Mouse (Mus musculus): ENCODE measurements around the gene 4430402I18Rik. TPM values are rescaled to one million over a fixed set of nuclear protein-coding genes. Genes with fewer than 3 reads are reported as not detected.

4430402I18Rik gene
- 0.18 and 0.35 TPM in 2 replicates for polyA plus RNA-seq (2014; fragmentation: Nextera tagmentation; extraction: Ambion mirVana)

DNA sequence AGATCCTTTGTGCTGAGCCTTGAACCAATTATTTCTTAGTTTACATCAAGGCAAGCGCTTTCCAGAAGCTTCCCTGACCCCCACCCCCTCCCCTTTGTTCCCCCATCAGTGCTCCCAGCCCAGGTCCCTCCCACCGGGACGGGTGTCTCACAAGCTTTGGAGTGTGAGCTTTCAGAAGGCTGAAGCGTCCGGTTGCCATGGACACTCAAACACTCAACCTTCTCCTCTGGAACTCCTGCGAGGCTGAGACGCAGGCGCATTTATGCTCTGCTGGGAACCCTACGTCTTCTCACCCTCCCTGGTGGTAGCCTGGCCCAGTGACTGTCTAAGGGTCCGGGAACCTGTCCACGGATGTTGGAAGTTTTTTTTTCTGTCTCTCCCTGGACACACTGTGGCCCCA is at the start of gene 4430402I18Rik:
4430402I18Rik (minus strand) TSS at position 149 of the 400 bp plus-strand sequence.
- no peak within 1 kb of the TSS for H3K4me3 ChIP-seq (ENCODE audit: low read depth, low read length)
- no peaks in the 10 kb centered on the region for H3K27me3 ChIP-seq (ENCODE audit: control insufficient read depth, insufficient read depth, low read length)
- H3K36me3 ChIP-seq (replicated peaks; ENCODE audit: control insufficient read depth, insufficient read depth, low read depth, low read length) = no peaks in the 10 kb centered on the region
- ATAC-seq (replicated peaks; ENCODE audit: insufficient number of reproducible peaks, low FRiP score, low TSS enrichment, low read depth) (0 out of 2 replicates have a peak, but pooled peaks have one; percentile 66), DNase-seq (ENCODE audit: low spot score) (peak; percentile 65)
- no peaks in the 10 kb centered on the region for H3K9me3 ChIP-seq (replicated peaks; ENCODE audit: control insufficient read depth, low read length)
- no peak within 1 kb of the TSS for H3K27ac ChIP-seq (replicated peaks; ENCODE audit: low read depth, low read length)
- H3K4me2 ChIP-seq (ENCODE audit: low read depth, low read length) = no peak within 1 kb of the TSS
- H3K4me1 ChIP-seq (ENCODE audit: control insufficient read depth, insufficient read depth, low read length) = peaks cover 7% of the 10 kb centered on the region
- WGBS = 6% methylated on average over 11 of the region's 11 CpGs
- no peak within 1 kb of the TSS for H3K9ac ChIP-seq (replicated peaks; ENCODE audit: low read length)

DNA sequence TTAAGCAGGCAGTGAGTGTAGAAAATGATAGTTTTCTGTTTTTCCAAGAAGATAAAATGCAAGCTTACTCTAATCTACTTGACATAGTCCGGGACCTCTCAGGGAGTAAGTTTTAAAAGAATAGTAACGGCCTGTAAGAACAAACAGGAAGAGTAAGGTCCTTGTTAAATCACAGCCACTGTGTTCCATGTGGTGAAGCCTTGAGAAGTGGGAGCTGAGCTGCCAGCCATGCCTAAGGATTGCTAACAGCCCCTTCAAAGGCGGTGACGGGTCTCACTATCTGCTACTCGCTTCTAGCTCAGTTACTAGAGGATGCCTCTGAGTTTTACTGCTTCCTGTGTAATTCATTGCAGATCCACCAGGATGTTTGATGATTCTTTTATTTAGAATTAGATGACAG is 49.2 kb upstream of the 4430402I18Rik start:
- Histone ChIP-seq H3K4me3 (ENCODE audit: low read depth, low read length) (no peak overlapping the region), H3K27ac (replicated peaks; ENCODE audit: low read depth, low read length) (no peak overlapping the region), H3K9ac (replicated peaks; ENCODE audit: low read length) (no peak overlapping the region), H3K9me3 (replicated peaks; ENCODE audit: control insufficient read depth, low read length) (no peaks in the 10 kb centered on the region), H3K4me2 (ENCODE audit: low read depth, low read length) (no peak overlapping the region), H3K4me1 (ENCODE audit: control insufficient read depth, insufficient read depth, low read length) (no peaks in the 10 kb centered on the region), H3K36me3 (replicated peaks; ENCODE audit: control insufficient read depth, insufficient read depth, low read depth, low read length) (no peaks in the 10 kb centered on the region; the same call in 1 of the 2 replicates), H3K27me3 (ENCODE audit: control insufficient read depth, insufficient read depth, low read length) (no peaks in the 10 kb centered on the region)
- no peak for ATAC-seq (replicated peaks; ENCODE audit: insufficient number of reproducible peaks, low FRiP score, low TSS enrichment, low read depth)
- 84% methylated on average over 5 of the region's 5 CpGs for WGBS
- no peak for DNase-seq (ENCODE audit: low spot score)

DNA sequence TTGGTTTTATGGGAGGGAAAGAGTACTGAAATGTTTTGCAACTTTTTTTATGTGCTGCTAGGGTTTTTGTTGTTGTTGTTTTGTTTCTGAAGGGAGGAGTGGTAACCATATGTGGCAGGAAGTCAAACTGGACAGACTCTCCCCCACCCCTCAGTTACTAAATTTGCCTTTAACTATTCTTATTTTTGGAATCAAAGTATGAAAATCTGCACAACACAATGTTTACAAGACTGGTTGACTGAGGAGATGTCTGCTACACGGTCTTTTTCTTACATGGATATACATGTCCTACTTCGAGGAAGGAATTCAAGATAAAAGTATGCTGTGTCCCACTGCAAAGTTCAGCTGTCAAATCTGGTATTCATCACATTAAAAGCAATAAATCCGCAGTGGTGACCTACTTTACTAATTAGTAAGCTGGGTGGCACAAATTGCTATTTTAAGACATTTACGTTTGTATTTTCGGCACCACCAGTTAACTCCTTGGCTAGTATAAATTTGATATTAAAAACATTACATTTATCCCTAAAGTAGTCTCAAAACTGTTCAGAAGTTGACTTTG is 48.7 kb upstream of the 4430402I18Rik start:
- Histone ChIP-seq H3K9ac (replicated peaks; ENCODE audit: low read length) (no peak overlapping the region), H3K36me3 (replicated peaks; ENCODE audit: control insufficient read depth, insufficient read depth, low read depth, low read length) (no peaks in the 10 kb centered on the region; the same call in 1 of the 2 replicates), H3K27ac (replicated peaks; ENCODE audit: low read depth, low read length) (no peak overlapping the region), H3K4me1 (ENCODE audit: control insufficient read depth, insufficient read depth, low read length) (no peaks in the 10 kb centered on the region), H3K27me3 (ENCODE audit: control insufficient read depth, insufficient read depth, low read length) (no peaks in the 10 kb centered on the region), H3K4me2 (ENCODE audit: low read depth, low read length) (no peak overlapping the region), H3K9me3 (replicated peaks; ENCODE audit: control insufficient read depth, low read length) (no peaks in the 10 kb centered on the region), H3K4me3 (ENCODE audit: low read depth, low read length) (no peak overlapping the region)
- 82% methylated on average over 5 of the region's 5 CpGs for WGBS
- ATAC-seq (replicated peaks; ENCODE audit: insufficient number of reproducible peaks, low FRiP score, low TSS enrichment, low read depth) = no peak
- no peak for DNase-seq (ENCODE audit: low spot score)

DNA sequence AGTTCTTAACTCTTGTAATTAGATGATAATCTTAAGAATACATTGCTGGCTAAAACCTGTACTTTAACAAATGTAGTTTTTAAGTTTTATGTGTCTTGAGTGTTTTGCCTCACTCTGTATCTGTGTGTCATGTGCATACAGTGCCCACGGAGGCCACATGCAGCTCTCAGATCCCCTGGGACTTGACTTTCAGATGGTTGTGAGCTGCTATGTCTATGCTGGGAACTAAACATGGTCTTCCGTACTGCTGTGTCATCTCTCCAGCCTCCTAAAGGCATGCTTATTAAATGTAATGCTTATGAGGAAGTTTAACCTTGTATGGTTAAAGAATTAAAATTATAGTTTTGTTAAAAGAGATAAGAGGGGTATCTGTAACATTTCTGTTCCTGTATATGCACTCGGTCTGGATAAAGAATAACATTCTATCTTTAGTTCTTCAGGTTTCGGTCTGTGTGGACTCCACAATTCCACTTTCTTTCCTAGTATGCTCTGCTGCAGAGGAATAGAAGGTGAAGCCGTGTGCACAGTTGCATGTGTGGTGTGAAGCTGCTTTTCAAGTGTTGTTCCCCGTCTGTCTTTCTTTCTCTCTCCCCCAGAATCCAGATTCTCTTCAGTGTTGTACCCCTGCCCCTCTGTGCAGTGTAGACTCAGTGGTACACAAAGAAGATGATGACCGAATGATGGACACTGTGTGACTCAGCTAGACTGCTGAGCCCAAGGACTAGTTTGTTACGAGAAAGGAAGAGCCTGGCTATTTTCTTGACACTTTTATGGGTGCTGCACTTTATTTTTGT is 48.0 kb upstream of the 4430402I18Rik start:
- H3K9ac ChIP-seq (replicated peaks; ENCODE audit: low read length) = no peak overlapping the region
- H3K27ac ChIP-seq (replicated peaks; ENCODE audit: low read depth, low read length) = no peak overlapping the region
- H3K27me3 ChIP-seq (ENCODE audit: control insufficient read depth, insufficient read depth, low read length) = no peaks in the 10 kb centered on the region
- ATAC-seq (replicated peaks; ENCODE audit: insufficient number of reproducible peaks, low FRiP score, low TSS enrichment, low read depth) (no peak), DNase-seq (ENCODE audit: low spot score) (no peak)
- H3K4me1 ChIP-seq (ENCODE audit: control insufficient read depth, insufficient read depth, low read length) = no peaks in the 10 kb centered on the region
- no peaks in the 10 kb centered on the region; the same call in 1 of the 2 replicates for H3K36me3 ChIP-seq (replicated peaks; ENCODE audit: control insufficient read depth, insufficient read depth, low read depth, low read length)
- H3K9me3 ChIP-seq (replicated peaks; ENCODE audit: control insufficient read depth, low read length) = no peaks in the 10 kb centered on the region
- no peak overlapping the region for H3K4me2 ChIP-seq (ENCODE audit: low read depth, low read length)
- H3K4me3 ChIP-seq (ENCODE audit: low read depth, low read length) = no peak overlapping the region
- WGBS = 86% methylated on average over 8 of the region's 8 CpGs

DNA sequence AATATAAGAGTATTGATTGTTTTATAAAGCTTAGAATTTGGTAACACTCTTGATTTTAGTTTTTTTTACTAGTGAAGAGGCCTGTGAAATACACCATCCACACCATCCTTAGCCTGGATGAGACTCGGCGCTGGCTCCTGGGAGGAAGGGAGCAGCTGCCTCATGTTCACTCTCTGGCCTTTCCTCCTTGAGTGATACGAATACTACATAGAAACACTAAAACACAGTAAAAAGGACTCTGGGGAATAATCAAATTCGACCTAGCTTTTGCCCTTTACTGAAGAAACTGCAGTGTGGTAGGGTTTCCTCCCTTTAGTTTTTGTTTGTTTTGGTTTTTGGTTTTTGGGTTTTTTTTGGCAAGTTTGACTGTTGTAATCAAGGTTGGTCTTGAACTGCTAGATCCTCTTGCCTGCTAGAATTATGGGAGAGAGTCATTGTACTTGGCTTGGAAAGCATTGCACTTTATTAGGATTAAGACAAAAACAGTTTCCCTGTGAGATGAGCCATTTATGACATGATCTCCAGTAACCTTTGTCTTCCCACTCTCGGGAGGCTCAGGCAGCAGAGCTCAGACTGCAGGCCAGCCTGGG is 47.0 kb upstream of the 4430402I18Rik start:
- H3K27me3 ChIP-seq (ENCODE audit: control insufficient read depth, insufficient read depth, low read length) = no peaks in the 10 kb centered on the region
- H3K9me3 ChIP-seq (replicated peaks; ENCODE audit: control insufficient read depth, low read length) = no peaks in the 10 kb centered on the region
- no peak overlapping the region for H3K4me2 ChIP-seq (ENCODE audit: low read depth, low read length)
- no peaks in the 10 kb centered on the region for H3K4me1 ChIP-seq (ENCODE audit: control insufficient read depth, insufficient read depth, low read length)
- 74% methylated on average over 5 of the region's 5 CpGs for WGBS
- H3K27ac ChIP-seq (replicated peaks; ENCODE audit: low read depth, low read length) = no peak overlapping the region
- ATAC-seq (replicated peaks; ENCODE audit: insufficient number of reproducible peaks, low FRiP score, low TSS enrichment, low read depth) = no peak
- no peak overlapping the region for H3K9ac ChIP-seq (replicated peaks; ENCODE audit: low read length)
- H3K4me3 ChIP-seq (ENCODE audit: low read depth, low read length) = no peak overlapping the region
- no peak for DNase-seq (ENCODE audit: low spot score)
- no peaks in the 10 kb centered on the region; the same call in 1 of the 2 replicates for H3K36me3 ChIP-seq (replicated peaks; ENCODE audit: control insufficient read depth, insufficient read depth, low read depth, low read length)

DNA sequence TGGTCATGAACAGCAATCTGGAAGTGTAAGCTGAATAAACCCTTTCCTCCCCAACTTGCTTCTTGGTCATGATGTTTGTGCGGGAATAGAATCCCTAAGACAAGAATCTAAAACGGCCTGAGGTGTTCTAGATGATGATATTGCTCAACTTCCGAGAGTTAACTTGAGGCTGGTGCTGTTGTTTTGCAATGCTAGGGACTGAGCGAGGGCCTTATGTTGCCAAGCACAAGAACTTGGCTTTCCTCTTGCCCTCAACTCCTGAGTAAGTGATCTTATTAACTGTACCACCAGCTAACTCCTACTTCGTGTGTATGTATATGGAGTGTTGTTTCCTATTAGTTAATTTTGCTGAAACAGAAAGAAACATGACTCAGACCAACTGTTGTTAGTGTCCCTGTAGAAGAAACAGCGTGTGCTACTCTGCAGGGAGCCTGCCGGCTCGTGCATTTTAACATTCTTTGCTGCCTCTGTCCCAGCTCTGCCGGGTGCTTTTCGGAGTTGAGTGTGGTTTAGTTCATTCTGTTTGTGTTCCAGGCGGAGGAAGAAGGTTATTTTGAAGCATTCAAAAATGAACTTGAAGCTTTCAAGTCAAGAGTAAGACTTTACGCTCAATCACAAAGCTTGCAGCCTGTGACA is 43.9 kb upstream of the 4430402I18Rik start:
- no peaks in the 10 kb centered on the region; the same call in 1 of the 2 replicates for H3K36me3 ChIP-seq (replicated peaks; ENCODE audit: control insufficient read depth, insufficient read depth, low read depth, low read length)
- DNase-seq (ENCODE audit: low spot score) = no peak
- no peak overlapping the region for H3K9ac ChIP-seq (replicated peaks; ENCODE audit: low read length)
- H3K4me1 ChIP-seq (ENCODE audit: control insufficient read depth, insufficient read depth, low read length) = no peaks in the 10 kb centered on the region
- H3K27me3 ChIP-seq (ENCODE audit: control insufficient read depth, insufficient read depth, low read length) = no peaks in the 10 kb centered on the region
- H3K27ac ChIP-seq (replicated peaks; ENCODE audit: low read depth, low read length) = no peak overlapping the region
- H3K9me3 ChIP-seq (replicated peaks; ENCODE audit: control insufficient read depth, low read length) = no peaks in the 10 kb centered on the region
- WGBS = 87% methylated on average over 12 of the region's 12 CpGs
- ATAC-seq (replicated peaks; ENCODE audit: insufficient number of reproducible peaks, low FRiP score, low TSS enrichment, low read depth) = no peak
- no peak overlapping the region for H3K4me3 ChIP-seq (ENCODE audit: low read depth, low read length)
- H3K4me2 ChIP-seq (ENCODE audit: low read depth, low read length) = no peak overlapping the region

DNA sequence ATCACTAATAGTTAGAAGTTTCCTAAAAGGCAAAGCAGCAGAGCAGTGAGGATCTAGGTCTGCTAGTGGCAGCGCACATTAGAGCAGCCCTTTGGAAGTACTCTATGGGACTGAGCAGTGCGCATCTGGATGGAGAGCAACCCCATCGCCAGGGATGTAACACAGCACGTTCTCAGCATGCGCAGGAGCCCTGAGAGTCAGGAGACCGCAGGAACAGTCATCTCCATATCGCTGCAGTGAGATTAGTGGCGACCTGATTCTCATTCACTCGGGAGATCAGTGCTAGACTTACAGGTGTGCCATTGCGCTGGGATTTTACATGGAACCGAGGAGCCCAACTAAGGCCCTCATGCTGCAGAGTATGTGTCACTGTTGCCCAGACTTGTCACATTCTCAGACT is 41.4 kb upstream of the 4430402I18Rik start:
- Histone ChIP-seq H3K4me1 (ENCODE audit: control insufficient read depth, insufficient read depth, low read length) (no peaks in the 10 kb centered on the region), H3K9ac (replicated peaks; ENCODE audit: low read length) (no peak overlapping the region), H3K36me3 (replicated peaks; ENCODE audit: control insufficient read depth, insufficient read depth, low read depth, low read length) (no peaks in the 10 kb centered on the region), H3K27ac (replicated peaks; ENCODE audit: low read depth, low read length) (no peak overlapping the region), H3K4me2 (ENCODE audit: low read depth, low read length) (no peak overlapping the region), H3K4me3 (ENCODE audit: low read depth, low read length) (no peak overlapping the region), H3K27me3 (ENCODE audit: control insufficient read depth, insufficient read depth, low read length) (no peaks in the 10 kb centered on the region), H3K9me3 (replicated peaks; ENCODE audit: control insufficient read depth, low read length) (no peaks in the 10 kb centered on the region)
- ATAC-seq (replicated peaks; ENCODE audit: insufficient number of reproducible peaks, low FRiP score, low TSS enrichment, low read depth) (no peak), DNase-seq (ENCODE audit: low spot score) (no peak)
- whole genome bisulfite sequencing = 95% methylated on average over 11 of the region's 11 CpGs

Measured in embryonic facial prominence, embryonic 11.5 days (tissue).